Mouse (Mus musculus): ENCODE measurements at regions not wholly inside any gene's neighbourhood (a gene's known extent, or its start where the extent isn't known, plus 50 kb on each side); places are given as distances from the start of the nearest gene placed in this dataset.

GRCm38 (mm10) chr14:46706462-46706861 is 53.9 kb upstream of the Cdkn3 start:
- no peak for DNase-seq

- DNase-seq, result no peak
These were observed 56.0 kb upstream of the Cdkn3 start for GRCm38 (mm10) chr14:46704316-46704751.

DNA sequence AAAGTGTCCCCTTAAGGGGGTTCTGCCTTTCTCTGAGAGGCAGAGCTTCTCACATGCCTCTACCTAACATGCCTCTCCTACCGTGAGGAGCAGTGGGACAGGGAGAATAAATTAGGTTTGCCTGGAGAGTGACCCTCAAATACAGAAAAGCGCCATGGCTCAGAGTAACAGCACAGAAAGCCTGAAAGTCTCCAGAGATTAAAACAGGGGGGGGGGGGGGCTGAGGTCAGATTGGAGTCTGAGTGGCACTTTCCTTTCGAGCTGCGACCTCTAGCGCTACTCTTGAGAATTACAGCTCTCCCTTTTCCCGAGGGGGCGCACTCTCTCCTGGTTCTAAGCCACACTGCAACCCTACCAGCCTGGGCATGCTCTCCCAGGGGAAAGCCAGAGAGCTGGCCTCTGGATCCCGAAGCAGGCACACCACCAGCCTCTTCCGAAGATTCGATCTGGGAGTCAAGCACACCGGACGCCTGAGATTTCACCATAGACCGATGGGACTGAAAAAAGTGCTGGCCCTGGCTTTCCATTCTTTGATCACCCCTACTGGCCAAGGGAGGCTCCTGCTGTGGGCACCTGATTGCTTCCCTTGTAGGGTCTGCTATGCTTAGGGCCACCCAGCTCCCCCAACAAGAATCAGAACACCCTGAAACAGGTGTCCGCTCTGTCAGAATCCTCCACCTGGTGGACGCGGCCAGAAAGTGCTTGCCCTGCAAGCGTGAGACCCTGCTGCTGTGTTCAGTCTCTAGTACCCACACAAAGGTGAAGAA is 57.5 kb upstream of the Cdkn3 start:
- peak in 1 of 2 experiments; percentile 20 for DNase-seq

GRCm38 (mm10) chr14:46692571-46692970 is 67.8 kb upstream of the Cdkn3 start:
- DNase-seq, result no peak

GRCm38 (mm10) chr14:46692067-46692466 is 68.3 kb upstream of the Cdkn3 start:
- DNase-seq, result no peak

DNA sequence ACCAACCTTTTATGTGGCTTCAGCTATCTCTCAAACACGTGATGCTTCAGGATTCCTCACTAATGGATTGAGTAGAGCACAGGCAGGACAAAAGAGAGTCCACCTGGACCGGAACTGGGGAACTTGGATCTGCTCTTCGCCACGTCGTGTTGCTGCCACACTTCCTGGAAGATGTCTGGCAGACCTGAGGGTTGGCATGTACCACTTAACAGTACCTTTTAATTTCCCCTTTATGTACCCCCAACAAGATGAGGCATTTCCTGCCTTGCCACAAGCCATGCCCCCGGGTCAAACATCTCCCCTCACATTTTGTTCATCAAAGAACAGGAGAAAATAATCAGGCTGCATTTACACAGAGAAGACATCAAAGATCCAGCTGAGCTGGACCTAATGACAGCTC is 77.6 kb upstream of the Cdkn3 start:
- DNase-seq, result no peak

- DNase-seq, result no peak
These were observed 81.4 kb upstream of the Cdkn3 start for GRCm38 (mm10) chr14:46678935-46679334.

GRCm38 (mm10) chr14:46671482-46672225 is 88.7 kb upstream of the Cdkn3 start:
- DNase-seq, result no peak

DNA sequence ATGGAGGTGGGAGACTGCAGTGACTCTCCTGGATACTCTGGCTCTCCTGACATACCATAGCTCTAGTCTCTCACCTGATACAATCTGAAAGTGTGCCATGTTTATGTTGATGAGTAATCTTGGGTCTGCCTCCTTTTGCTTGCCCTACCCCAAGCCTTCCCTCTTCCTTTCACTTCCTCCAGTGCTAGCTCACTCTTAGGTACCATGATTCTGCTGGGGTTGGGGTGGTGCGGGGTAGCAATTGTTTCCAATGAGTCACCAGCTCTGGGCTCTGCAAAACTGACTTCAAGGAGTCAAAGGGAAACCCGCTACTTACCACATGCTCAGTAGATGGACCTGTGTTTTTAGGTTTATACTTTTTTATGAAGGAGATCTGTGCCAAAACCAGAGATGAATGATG is 89.3 kb upstream of the Cdkn3 start:
- no peak for DNase-seq

DNA sequence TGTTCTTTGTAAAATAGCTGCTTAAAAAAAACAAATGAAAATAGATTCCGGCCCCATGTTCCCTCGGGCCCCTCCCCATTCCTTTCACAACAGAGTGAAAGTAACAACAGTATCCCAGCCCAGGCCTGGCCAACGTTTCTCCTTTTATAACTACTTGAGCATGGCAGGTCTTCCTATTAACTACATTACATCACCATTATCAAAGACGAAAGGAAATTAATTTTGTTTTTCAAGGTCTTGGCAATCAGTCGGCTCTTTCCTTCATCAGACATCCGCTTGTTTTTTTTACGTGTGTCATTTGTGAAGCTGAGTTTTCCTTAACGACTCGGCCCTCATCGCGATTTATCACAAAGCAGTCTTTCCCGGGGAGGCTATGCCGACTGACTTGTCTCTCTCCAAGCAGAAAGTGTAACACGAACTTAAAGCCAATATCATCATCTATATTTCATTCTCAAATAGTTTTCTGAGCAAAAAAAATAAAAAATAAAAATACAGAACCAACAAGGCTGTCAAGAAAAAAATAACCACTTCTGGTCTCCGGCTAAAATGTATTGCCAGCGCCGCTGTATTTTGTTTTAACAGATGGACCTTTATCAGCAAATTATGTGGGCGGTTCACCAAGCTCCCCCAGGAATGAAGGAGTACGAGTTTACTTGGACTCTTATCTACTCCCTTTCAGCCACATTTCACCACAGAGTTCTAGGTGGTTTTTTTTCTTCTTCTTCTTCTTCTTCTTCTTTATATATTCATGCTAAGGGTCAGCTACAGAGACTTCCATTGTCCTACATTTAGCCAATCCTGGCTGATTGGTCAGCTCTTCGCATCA is 89.9 kb upstream of the Cdkn3 start:
- DNase-seq, result no peak

- DNase-seq, result no peak
These were observed 92.1 kb upstream of the Cdkn3 start for GRCm38 (mm10) chr14:46668275-46668674.

DNA sequence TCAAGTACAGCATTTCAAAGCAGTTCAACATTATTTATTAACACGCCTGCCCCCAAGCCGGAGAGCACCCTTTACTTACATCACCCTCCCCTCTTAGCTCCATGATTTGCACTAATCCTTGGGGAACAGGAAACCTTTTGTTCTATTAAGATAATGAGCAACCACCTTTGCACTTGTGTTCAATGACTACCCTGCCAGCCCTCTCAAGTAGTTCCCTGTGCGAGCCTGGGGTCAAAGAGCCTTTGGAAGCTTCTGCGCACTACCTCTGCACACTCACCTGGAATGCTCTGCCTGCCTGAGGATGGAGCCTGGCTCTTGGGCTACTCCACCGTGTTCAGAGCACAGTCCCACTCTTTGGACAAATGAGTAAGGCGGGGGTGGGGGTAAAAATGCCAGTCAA is 96.0 kb upstream of the Cdkn3 start:
- no peak for DNase-seq

- DNase-seq, result no peak
These were observed 96.8 kb upstream of the Cdkn3 start for GRCm38 (mm10) chr14:46663529-46663928.

GRCm38 (mm10) chr14:46661792-46662545 is 98.4 kb upstream of the Cdkn3 start:
- DNase-seq, result no peak

- no peak for DNase-seq
These were observed 99.1 kb upstream of the Cdkn3 start for GRCm38 (mm10) chr14:46661118-46661791.

- DNase-seq, result no peak
These were observed 101.0 kb upstream of the Cdkn3 start for GRCm38 (mm10) chr14:46659365-46659764.

DNA sequence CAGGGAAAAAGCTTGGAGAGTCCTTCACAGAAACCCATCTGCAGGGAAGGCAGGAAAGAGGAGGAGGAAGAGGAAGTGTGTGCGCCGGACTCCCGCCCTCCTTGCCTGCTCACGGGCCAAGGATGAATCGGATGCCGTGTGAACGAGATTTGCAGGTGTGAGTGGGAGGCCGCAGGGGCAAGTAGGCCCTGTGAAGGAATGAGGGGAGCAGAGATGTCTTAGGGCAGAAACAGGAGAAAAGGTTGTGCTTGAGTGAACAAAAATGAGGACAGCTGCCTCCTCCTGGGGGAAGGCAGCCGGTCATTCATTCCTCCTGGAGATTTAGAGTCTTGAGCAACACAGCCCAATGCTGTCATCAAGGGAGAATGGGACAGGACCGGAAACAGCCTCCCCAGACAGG is 104.1 kb upstream of the Cdkn3 start:
- no peak for DNase-seq

- peak; percentile 10 to 27 for DNase-seq
These were observed 112.9 kb upstream of the Cdkn3 start for GRCm38 (mm10) chr14:46647319-46647974.

- no peak for DNase-seq
These were observed 113.5 kb upstream of the Cdkn3 start for GRCm38 (mm10) chr14:46646673-46647318.

DNA sequence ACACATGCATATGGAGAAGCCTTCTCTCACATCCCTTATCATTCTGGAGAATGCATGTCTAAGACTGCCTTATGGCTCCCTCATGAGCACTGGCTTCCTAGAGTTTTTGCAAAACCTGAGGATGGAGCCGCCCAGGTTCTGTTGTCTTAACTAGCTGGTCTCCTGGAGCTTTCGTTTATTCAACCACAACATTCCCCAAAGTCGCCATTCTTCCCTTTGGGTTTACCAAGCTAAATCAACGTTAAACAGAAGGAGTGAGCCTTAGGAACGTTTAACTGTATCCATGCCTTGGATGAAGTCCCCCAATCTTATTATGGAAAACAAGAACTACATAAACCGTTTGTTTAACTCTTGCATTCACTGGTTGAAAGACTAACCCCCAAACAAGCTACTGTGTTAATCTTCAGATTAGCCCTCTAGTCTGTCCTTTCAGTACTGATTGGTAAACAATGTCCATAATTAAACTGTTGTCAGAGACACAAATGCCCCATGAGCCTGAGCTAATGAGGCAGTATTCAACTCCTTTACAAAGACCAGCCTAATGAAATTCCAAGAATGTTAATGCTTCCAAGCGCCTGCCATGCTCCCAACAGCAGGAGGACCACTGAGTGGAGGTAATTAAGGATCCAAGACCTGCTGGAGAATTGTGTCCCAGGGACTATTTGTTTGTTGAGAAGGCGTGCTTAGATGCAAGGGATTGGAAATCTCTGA is 121.1 kb upstream of the Cdkn3 start:
- DNase-seq, result no peak
